Mouse (Mus musculus) macrophage (primary cell): Measurements from ENCODE around the gene Ror1. TPM values are rescaled to one million over a fixed set of nuclear protein-coding genes. Genes with fewer than 3 reads are reported as not detected.

Experiments
- H3K27ac ChIP-seq: fragments of 350-480 bp; formaldehyde crosslinking; 2 replicates; pipeline ENCODE4 v1.9.0; 2021
- H3K36me3 ChIP-seq: fragments of 350-480 bp; formaldehyde crosslinking; 2 replicates; pipeline ENCODE4 v1.9.0; 2021; ENCODE audit errors: inconsistent target
- H3K4me3 ChIP-seq: fragments of 350-480 bp; formaldehyde crosslinking; 2 replicates; pipeline ENCODE4 v1.9.0; 2021; ENCODE audit errors: inconsistent target
- H3K79me2 ChIP-seq: fragments of 350-480 bp; formaldehyde crosslinking; 2 replicates; pipeline ENCODE4 v1.9.0; 2021; ENCODE audit errors: inconsistent target
- WGBS: methylation state at CpG from one replicate; pipeline ENCODE4 v1.1.7; 2026; ENCODE audit warnings: inconsistent platforms; ENCODE audit not compliant: missing documents; 5-methylcytosine and 5-hydroxymethylcytosine counted together
- polyA plus RNA-seq: library from polyadenylated mRNA; stranded (reverse); fragments of 250-400 nt; gene quantifications from 3 replicates; pipeline ENCODE4 v1.2.4, GENCODE M21; 2018; ENCODE audit warnings: inconsistent platforms

Gene Ror1
- polyA plus RNA-seq, 1 experiment from 2014 or later: not detected

GRCm38 (mm10) chr4:100350106-100350795 is 254.7 kb downstream of the Ror1 start:
- Histone ChIP-seq H3K79me2 (no peaks in the 10 kb centered on the region), H3K36me3 (no peaks in the 10 kb centered on the region), H3K27ac (no peak overlapping the region), H3K4me3 (no peak overlapping the region)
- WGBS: 93% methylated on average over 7 of the region's 7 CpGs

DNA sequence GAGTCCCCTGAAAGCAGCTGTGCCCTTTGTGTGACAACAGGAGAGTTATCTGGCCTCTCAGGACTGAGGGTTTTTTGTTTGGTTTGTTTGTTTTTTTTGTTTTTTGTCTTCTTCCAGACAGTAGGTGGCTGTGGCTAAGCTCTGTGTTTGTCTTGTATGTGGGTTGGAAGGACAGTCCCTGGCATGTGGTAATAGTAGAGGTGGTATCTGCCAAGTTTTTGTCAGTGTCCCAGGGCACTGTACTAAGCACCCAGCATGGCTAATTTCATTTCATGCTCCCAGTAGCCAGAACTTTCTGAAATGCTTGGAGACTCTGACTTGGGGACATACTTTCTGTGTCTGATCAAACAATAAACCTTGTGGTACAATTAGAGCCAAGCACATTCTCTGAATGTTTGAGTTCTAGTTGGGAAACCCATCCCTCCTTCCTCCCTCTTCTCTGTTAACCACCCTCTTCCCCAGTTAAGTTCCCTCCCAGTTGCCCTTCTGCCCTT is 256.3 kb downstream of the Ror1 start:
- H3K79me2 ChIP-seq: no peaks in the 10 kb centered on the region
- no peak overlapping the region for H3K27ac ChIP-seq
- H3K36me3 ChIP-seq: no peaks in the 10 kb centered on the region
- H3K4me3 ChIP-seq: no peak overlapping the region

DNA sequence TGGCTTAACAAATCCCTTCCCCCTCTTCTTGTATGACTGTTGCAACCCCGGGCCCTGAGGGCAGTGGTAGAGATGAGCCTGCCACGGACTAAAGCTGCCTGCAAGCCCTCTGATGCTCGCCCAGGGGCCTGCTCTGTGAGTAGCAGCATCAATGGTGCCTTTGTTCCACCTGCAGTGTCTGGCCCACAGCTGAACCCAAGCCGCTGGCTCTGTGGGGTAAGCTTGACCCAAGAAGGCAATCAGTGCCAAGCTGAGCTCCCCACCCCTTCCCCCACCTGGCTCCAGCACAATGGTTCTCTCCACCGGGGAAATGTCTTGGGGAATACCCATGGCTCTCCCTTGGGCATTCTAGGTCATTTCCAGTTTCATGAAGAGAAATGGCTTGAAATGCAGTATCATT is 260.0 kb downstream of the Ror1 start:
- Histone ChIP-seq H3K27ac (no peak overlapping the region), H3K36me3 (no peaks in the 10 kb centered on the region), H3K79me2 (no peaks in the 10 kb centered on the region), H3K4me3 (no peak overlapping the region)
- WGBS: 91% methylated on average over 5 of the region's 5 CpGs

DNA sequence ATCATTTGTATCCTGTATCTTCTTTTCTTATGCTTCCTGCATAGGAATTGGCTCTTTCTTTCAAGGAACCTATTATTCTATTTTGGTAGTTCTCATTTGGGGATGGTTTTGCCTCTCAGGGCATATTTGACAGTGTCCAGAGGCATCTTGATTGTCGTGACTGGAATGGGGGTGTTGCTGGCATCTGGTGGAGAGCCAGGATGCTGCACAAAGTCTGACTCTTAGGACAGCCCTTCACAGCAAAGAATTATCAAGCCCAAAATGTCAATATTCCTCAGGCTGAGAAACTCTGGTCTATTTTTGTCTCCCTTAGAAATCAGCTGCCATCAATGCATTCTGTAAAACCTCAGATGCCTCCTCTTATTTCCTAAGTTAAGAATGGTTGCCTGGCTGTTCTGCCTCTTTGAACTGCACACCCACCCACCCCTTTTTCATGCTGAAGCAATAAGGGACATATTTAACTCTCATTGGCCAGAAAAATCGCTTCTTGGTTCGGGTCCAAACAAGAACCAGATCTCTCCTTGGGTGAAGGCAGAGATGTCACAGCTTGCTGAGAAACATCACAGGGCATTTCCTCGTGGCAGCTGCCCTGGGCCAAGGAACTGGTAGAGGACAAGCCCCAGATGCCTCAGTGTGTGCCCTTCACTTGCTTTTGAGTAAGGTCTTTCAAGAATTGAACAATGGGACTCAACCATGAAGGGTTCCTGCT is 262.4 kb downstream of the Ror1 start:
- 91% methylated on average over 4 of the region's 4 CpGs for WGBS
- Histone ChIP-seq H3K79me2 (no peaks in the 10 kb centered on the region), H3K4me3 (no peak overlapping the region), H3K36me3 (no peaks in the 10 kb centered on the region), H3K27ac (no peak overlapping the region)

- no peak overlapping the region for H3K4me3 ChIP-seq
- 94% methylated on average over 7 of the region's 7 CpGs for WGBS
- no peak overlapping the region for H3K27ac ChIP-seq
- no peaks in the 10 kb centered on the region for H3K36me3 ChIP-seq
- H3K79me2 ChIP-seq: no peaks in the 10 kb centered on the region
These were observed 268.1 kb downstream of the Ror1 start for GRCm38 (mm10) chr4:100363666-100364065.

GRCm38 (mm10) chr4:100368691-100369090 is 273.1 kb downstream of the Ror1 start:
- Histone ChIP-seq H3K36me3 (no peaks in the 10 kb centered on the region), H3K4me3 (no peak overlapping the region), H3K27ac (no peak overlapping the region), H3K79me2 (no peaks in the 10 kb centered on the region)
- WGBS: 96% methylated on average over 2 of the region's 2 CpGs

DNA sequence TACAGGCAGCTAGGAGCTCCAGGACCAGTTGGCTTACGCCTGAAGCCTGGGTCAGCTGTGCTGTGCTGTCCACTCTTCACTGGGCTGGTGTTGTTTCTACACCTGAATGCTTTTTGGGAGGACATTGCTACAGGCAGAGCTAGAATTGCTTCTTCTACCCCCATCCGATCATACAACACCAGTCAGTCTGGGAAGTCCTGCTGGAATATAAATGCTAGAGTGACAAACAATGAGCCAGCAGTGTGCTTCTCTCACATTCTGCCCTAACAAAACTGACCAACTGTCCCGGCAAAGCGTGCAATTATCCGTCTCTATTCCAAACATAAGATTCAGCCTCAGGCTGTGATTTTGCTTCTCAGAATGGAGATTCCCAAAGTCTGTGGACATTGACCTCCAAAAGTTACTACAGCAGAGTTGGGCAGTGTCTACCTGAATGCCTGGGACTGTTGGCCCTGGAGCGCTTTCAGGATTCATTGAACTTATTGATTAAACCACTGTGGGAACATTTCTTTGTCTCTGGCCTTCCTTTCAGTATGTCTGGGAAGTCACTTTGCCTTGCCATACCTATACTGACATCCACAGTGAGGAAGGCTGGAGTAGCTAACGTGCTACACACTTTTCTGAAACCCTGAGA is 274.1 kb downstream of the Ror1 start:
- no peaks in the 10 kb centered on the region for H3K79me2 ChIP-seq
- no peaks in the 10 kb centered on the region for H3K36me3 ChIP-seq
- 93% methylated on average over 7 of the region's 7 CpGs for WGBS
- H3K27ac ChIP-seq: no peak overlapping the region
- H3K4me3 ChIP-seq: no peak overlapping the region

- Histone ChIP-seq H3K36me3 (no peaks in the 10 kb centered on the region), H3K79me2 (no peaks in the 10 kb centered on the region), H3K4me3 (no peak overlapping the region), H3K27ac (no peak overlapping the region)
- whole genome bisulfite sequencing: 89% methylated on average over 11 of the region's 11 CpGs
These were observed 277.2 kb downstream of the Ror1 start for GRCm38 (mm10) chr4:100372806-100373205.

- Histone ChIP-seq H3K4me3 (no peak overlapping the region), H3K36me3 (no peaks in the 10 kb centered on the region), H3K27ac (no peak overlapping the region), H3K79me2 (no peaks in the 10 kb centered on the region)
- WGBS: 92% methylated on average over 4 of the region's 4 CpGs
These were observed 278.2 kb downstream of the Ror1 start for GRCm38 (mm10) chr4:100373780-100374179.

DNA sequence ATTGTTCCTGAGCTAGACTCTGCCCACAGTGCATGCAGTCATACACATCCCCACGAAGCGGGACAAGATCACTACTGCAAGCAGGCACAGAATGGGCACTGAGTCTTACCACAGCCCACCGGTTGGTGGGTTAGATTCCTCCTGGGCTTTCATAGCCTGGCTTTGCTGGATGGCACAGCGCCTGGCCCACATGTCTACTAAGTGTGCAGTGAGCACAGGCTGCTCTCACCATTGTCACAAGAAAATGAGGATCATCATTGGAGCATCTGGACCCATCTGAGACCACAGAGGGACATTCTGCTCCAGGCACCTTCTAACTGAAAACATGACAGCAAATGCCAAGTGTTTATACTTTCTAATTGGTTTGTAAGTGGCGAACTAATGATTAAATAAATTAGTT is 279.7 kb downstream of the Ror1 start:
- no peak overlapping the region for H3K4me3 ChIP-seq
- H3K27ac ChIP-seq: no peak overlapping the region
- 89% methylated on average over 5 of the region's 5 CpGs for WGBS

DNA sequence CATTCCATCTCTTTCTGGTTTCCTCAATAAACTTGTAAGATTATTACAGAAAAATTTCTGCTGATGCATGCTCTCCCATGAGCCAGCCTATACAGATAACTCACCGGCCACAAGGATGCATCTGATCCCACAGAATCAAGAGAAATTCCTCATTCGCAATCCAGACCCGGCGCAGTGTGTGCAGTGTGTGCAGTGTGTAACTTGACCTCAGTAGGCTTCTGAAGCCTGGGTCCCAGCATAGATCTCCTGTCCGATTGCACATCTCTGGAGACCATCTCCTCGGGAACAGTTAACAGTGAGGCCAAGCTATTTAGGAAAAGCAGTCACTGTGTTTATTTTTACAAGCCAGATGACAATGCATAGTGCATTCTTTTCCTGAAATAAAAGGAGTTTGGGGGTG is 280.6 kb downstream of the Ror1 start:
- no peaks in the 10 kb centered on the region for H3K36me3 ChIP-seq
- no peak overlapping the region for H3K4me3 ChIP-seq
- 95% methylated on average over 6 of the region's 6 CpGs for WGBS
- H3K79me2 ChIP-seq: no peaks in the 10 kb centered on the region
- H3K27ac ChIP-seq: no peak overlapping the region

More for the DNA sequence above, 279.7 kb downstream of the Ror1 start:
- no peaks in the 10 kb centered on the region for H3K36me3 ChIP-seq
- no peaks in the 10 kb centered on the region for H3K79me2 ChIP-seq

DNA sequence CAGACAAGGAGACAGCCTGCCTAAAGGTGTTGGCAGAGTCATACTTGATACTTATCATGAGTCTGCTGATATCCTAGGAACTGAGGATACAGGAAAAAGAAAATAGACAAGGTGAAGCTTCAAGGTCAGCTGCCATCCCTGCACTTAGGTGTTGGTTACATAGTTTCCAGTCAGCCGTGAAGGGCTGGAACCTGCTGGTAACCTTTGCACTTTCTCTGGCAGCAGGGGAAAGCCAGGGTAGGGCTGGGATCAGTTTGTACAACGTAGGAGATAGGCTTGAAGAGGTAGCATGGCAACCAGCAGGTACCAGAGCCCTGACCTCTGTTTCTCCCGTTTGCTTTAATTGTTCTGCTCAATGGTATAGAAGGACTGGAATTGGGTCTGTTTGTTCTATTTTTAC is 281.6 kb downstream of the Ror1 start:
- Histone ChIP-seq H3K27ac (no peak overlapping the region), H3K79me2 (no peaks in the 10 kb centered on the region), H3K4me3 (no peak overlapping the region), H3K36me3 (no peaks in the 10 kb centered on the region)
- 79% methylated on average over 3 of the region's 3 CpGs for WGBS

DNA sequence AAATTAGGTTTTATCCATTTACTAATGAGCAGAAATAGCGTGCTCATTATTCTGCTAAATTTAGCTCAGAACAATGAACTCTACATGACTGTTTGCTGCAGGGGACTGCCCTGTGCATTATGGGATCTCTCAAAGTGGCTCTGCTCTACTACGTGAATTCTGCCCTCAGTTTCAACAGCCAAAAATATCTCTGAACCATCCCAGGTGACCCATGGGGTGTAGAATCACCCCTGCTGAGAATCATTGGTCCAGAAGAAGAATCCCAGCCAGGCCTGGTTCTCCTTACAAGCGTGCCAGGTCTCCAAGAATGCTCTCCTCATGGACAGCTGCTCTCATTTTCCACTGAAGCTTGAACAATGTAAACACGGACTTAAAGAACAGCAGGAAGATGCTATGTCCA is 282.4 kb downstream of the Ror1 start:
- WGBS: 90% methylated on average over 4 of the region's 4 CpGs
- H3K4me3 ChIP-seq: no peak overlapping the region
- H3K27ac ChIP-seq: no peak overlapping the region
- H3K79me2 ChIP-seq: no peaks in the 10 kb centered on the region
- no peaks in the 10 kb centered on the region for H3K36me3 ChIP-seq

DNA sequence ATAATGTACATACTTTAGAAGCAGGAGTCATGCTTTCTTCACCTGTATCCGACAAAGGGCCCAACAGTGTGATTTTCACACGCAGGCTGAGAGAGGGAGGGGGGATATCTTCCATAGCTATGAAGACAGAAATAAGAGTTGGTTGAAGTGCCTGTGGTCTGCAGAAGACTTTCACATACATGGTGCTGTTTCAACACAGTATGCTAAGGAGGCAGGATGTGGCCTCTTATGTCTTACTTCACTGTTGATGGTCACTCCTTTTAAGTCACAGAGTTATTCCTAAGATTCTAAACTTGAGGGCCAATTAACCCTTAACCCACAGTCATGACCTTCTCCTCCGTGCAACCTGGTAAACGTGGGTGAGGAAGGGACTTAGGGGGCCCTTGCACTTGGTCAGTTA is 286.2 kb downstream of the Ror1 start:
- Histone ChIP-seq H3K79me2 (no peaks in the 10 kb centered on the region), H3K27ac (no peak overlapping the region), H3K4me3 (no peak overlapping the region), H3K36me3 (no peaks in the 10 kb centered on the region)
- 92% methylated on average over 4 of the region's 4 CpGs for WGBS

GRCm38 (mm10) chr4:100386272-100386988 is 290.8 kb downstream of the Ror1 start:
- no peaks in the 10 kb centered on the region for H3K79me2 ChIP-seq
- no peak overlapping the region for H3K27ac ChIP-seq
- WGBS: 93% methylated on average over 5 of the region's 5 CpGs
- no peak overlapping the region for H3K4me3 ChIP-seq
- no peaks in the 10 kb centered on the region for H3K36me3 ChIP-seq
